Mouse (Mus musculus) myocyte (in vitro differentiated cells): Measurements from ENCODE around the gene Ganab.

Experiments used
- MYOD1 ChIP-seq, 3 experiments: IDR thresholded peaks; one replicate each; pipeline ENCODE4 v1.6.1; 2011; ENCODE audit warnings: control low read depth in 2 of 3, low read depth in 2 of 3, mild to moderate bottlenecking in 2 of 3, moderate library complexity in 1 of 3; ENCODE audit not compliant: insufficient read length in 2 of 3, control insufficient read depth in 1 of 3
- POLR2A ChIP-seq: IDR thresholded peaks from one replicate; pipeline ENCODE4 v1.6.1; 2011; ENCODE audit warnings: low read depth, mild to moderate bottlenecking, control low read depth, moderate library complexity; ENCODE audit not compliant: insufficient read length
- POLR2AphosphoS2 ChIP-seq: IDR thresholded peaks from one replicate; pipeline ENCODE4 v1.6.1; 2011; ENCODE audit warnings: low read depth, control low read depth; ENCODE audit not compliant: insufficient read length
- TCF12 ChIP-seq: IDR thresholded peaks from one replicate; pipeline ENCODE4 v1.6.1; 2011; ENCODE audit warnings: mild to moderate bottlenecking, control low read depth; ENCODE audit not compliant: poor library complexity, insufficient read depth, severe bottlenecking
- USF1 ChIP-seq: IDR thresholded peaks from one replicate; pipeline ENCODE4 v1.6.1; 2011; ENCODE audit warnings: low read depth, mild to moderate bottlenecking, control low read depth, moderate library complexity

GRCm38 (mm10) chr19:8943047-8943446 is 45.2 kb downstream of the Ganab start:
- no peak for TF ChIP-seq POLR2AphosphoS2
- no peak for TF ChIP-seq POLR2A
- TF ChIP-seq MYOD1 (IDR thresholded peaks at IDR 0.05; ENCODE audit: control insufficient read depth in 1 of 3, insufficient read length in 2 of 3, low read depth in 2 of 3), result no peak
- no peak for TF ChIP-seq USF1
- TF ChIP-seq TCF12, result no peak
